Mouse (Mus musculus): Measurements from ENCODE around the gene Cuedc2. TPM values are rescaled to one million over a fixed set of nuclear protein-coding genes. Genes with fewer than 3 reads are reported as not detected.

The Cuedc2 gene
- polyA plus RNA-seq, 1 experiment from 2014 or later, result 260 TPM

DNA sequence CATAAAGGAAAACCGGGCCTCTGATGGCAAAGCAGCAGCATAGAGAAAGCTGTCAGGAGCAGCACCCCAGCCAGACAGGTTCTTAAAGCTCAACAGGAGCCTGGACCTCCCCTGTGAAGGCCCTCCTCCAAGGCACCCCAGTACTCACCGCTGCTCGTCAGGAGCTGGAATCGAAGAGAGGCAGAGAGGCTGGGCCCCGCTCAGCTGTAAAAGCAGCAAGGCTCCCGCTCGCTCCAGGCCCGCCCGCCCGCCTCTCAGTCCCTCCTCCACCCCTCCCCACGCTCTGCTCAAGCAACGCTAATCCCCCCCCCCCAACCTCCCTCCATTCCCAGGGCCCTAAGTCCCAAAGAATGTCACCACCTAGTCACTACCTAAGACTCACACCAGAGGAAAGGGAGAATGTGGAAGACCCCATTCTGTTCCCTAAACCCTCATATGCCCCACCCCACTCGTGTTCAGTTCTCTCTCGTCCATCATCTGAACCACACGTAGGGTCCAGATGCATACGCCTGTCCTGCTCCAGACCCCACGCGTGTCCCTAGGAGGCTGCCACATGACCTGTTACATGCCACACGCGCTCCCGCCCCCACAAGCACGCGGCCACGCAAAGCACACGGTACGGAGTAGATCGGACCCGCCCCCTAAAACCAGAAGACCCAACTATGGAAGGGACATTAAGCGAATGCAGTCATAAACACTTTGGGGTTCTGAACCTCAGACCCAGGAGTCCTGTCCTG lies 12.3 kb downstream of the Cuedc2 start:
- peak overlapping the region; percentile 100 for H3K4me2 ChIP-seq (replicated peaks; ENCODE audit: low read depth, low read length)
- no peaks in the 10 kb centered on the region for H3K9me3 ChIP-seq (ENCODE audit: control insufficient read depth, low read length)
- 4% methylated on average over 24 of the region's 29 CpGs for WGBS
- peaks cover 25% of the 10 kb centered on the region for H3K4me1 ChIP-seq (replicated peaks; ENCODE audit: control insufficient read depth, insufficient read depth, low read length)
- H3K27ac ChIP-seq (ENCODE audit: low read depth, low read length), result no peak overlapping the region
- peaks cover 25% of the 10 kb centered on the region for H3K27me3 ChIP-seq (ENCODE audit: control insufficient read depth, insufficient read depth, low read length)
- DNase-seq (ENCODE audit: low spot score), result no peak
- peaks cover 5% of the 10 kb centered on the region; the same call in 1 of the 2 replicates for H3K36me3 ChIP-seq (ENCODE audit: control insufficient read depth, insufficient read depth, low read length)
- H3K9ac ChIP-seq (ENCODE audit: low read depth, low read length), result peak overlapping the region; percentile 58; the same call in 1 of the 2 replicates
- ATAC-seq (ENCODE audit: low FRiP score), result no peak
- H3K4me3 ChIP-seq (ENCODE audit: low read depth, low read length), result peak overlapping the region; percentile 36

- Histone ChIP-seq H3K4me1 (replicated peaks; ENCODE audit: control insufficient read depth, insufficient read depth, low read length) (peaks cover 32% of the 10 kb centered on the region), H3K9me3 (ENCODE audit: control insufficient read depth, low read length) (no peaks in the 10 kb centered on the region), H3K36me3 (ENCODE audit: control insufficient read depth, insufficient read depth, low read length) (no peaks in the 10 kb centered on the region), H3K9ac (ENCODE audit: low read depth, low read length) (no peak overlapping the region), H3K4me3 (ENCODE audit: low read depth, low read length) (no peak overlapping the region), H3K27ac (ENCODE audit: low read depth, low read length) (no peak overlapping the region), H3K27me3 (ENCODE audit: control insufficient read depth, insufficient read depth, low read length) (peaks cover 32% of the 10 kb centered on the region), H3K4me2 (replicated peaks; ENCODE audit: low read depth, low read length) (no peak overlapping the region)
- no peak for ATAC-seq (ENCODE audit: low FRiP score)
- WGBS, result 82% methylated on average over 5 of the region's 5 CpGs
- DNase-seq (ENCODE audit: low spot score), result no peak
These were observed 13.6 kb downstream of the Cuedc2 start for GRCm38 (mm10) chr19:46324918-46325317.

- H3K4me2 ChIP-seq (replicated peaks; ENCODE audit: low read depth, low read length), result no peak overlapping the region
- no peak overlapping the region for H3K27ac ChIP-seq (ENCODE audit: low read depth, low read length)
- DNase-seq (ENCODE audit: low spot score) (no peak), ATAC-seq (ENCODE audit: low FRiP score) (no peak)
- H3K4me1 ChIP-seq (replicated peaks; ENCODE audit: control insufficient read depth, insufficient read depth, low read length), result peaks cover 31% of the 10 kb centered on the region
- H3K36me3 ChIP-seq (ENCODE audit: control insufficient read depth, insufficient read depth, low read length), result no peaks in the 10 kb centered on the region
- H3K4me3 ChIP-seq (ENCODE audit: low read depth, low read length), result no peak overlapping the region
- 74% methylated on average over 11 of the region's 11 CpGs for WGBS
- H3K27me3 ChIP-seq (ENCODE audit: control insufficient read depth, insufficient read depth, low read length), result peaks cover 37% of the 10 kb centered on the region
- H3K9me3 ChIP-seq (ENCODE audit: control insufficient read depth, low read length), result no peaks in the 10 kb centered on the region
- no peak overlapping the region for H3K9ac ChIP-seq (ENCODE audit: low read depth, low read length)
These were observed 14.1 kb downstream of the Cuedc2 start for GRCm38 (mm10) chr19:46324366-46324765.

DNA sequence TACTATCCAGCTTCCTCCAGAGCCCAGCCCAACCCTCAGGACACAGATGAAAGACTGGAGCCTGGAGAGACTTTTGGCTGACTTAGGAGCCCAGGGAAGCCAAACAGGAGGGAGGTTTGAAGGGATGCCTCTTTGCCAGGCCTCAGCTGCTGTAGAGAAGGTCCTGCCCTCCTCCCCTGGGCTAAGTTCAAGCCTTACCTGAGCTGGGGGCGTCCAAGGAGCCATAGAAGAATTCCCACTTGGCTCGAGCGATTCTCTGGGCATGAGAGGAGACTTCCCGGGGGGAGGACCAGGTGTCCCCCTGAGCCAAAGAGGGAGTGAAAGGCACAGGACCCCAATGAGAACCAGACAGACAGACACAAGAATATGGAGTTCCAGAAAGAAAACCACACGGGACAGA lies 14.8 kb downstream of the Cuedc2 start:
- H3K9ac ChIP-seq (ENCODE audit: low read depth, low read length), result no peak overlapping the region
- H3K4me3 ChIP-seq (ENCODE audit: low read depth, low read length), result no peak overlapping the region
- H3K27me3 ChIP-seq (ENCODE audit: control insufficient read depth, insufficient read depth, low read length), result peaks cover 44% of the 10 kb centered on the region
- ATAC-seq (ENCODE audit: low FRiP score) (no peak), DNase-seq (ENCODE audit: low spot score) (no peak)
- peaks cover 26% of the 10 kb centered on the region for H3K4me1 ChIP-seq (replicated peaks; ENCODE audit: control insufficient read depth, insufficient read depth, low read length)
- no peak overlapping the region for H3K4me2 ChIP-seq (replicated peaks; ENCODE audit: low read depth, low read length)
- H3K36me3 ChIP-seq (ENCODE audit: control insufficient read depth, insufficient read depth, low read length), result no peaks in the 10 kb centered on the region
- 78% methylated on average over 5 of the region's 5 CpGs for WGBS
- no peaks in the 10 kb centered on the region for H3K9me3 ChIP-seq (ENCODE audit: control insufficient read depth, low read length)
- no peak overlapping the region for H3K27ac ChIP-seq (ENCODE audit: low read depth, low read length)

DNA sequence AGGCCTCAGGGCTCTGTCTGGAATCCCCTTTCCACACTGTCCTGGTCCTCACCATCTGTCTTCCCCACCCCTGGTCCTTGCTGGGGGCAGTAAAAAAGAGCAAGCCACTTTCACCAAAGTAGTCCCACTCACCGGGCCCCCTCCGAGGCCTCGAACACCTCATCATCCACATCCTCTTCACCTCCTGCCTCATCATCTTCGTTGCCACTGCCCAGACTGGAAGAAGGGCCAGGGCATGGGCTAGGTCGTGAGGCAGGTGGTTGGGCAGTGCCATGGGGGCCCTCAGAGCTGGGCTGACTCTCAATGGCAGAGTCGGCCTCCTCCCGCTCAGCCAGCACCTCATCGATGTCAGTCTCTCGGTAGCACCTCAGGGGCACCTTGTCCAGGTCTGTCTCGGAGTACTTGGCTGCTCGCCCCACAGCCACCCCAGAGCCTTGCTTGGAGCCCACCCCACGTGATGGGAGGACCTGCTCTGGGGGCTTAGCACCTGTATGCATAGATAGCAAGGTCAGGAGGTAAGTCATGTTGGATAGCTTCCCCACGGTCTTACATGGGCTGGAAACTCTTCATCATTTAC lies 15.4 kb downstream of the Cuedc2 start:
- WGBS, result 81% methylated on average over 13 of the region's 13 CpGs
- H3K9ac ChIP-seq (ENCODE audit: low read depth, low read length), result no peak overlapping the region
- H3K4me3 ChIP-seq (ENCODE audit: low read depth, low read length), result no peak overlapping the region
- no peak for ATAC-seq (ENCODE audit: low FRiP score)
- H3K9me3 ChIP-seq (ENCODE audit: control insufficient read depth, low read length), result no peaks in the 10 kb centered on the region
- no peak overlapping the region for H3K4me2 ChIP-seq (replicated peaks; ENCODE audit: low read depth, low read length)
- H3K27me3 ChIP-seq (ENCODE audit: control insufficient read depth, insufficient read depth, low read length), result peaks cover 50% of the 10 kb centered on the region
- no peaks in the 10 kb centered on the region for H3K36me3 ChIP-seq (ENCODE audit: control insufficient read depth, insufficient read depth, low read length)
- H3K27ac ChIP-seq (ENCODE audit: low read depth, low read length), result no peak overlapping the region
- H3K4me1 ChIP-seq (replicated peaks; ENCODE audit: control insufficient read depth, insufficient read depth, low read length), result peaks cover 28% of the 10 kb centered on the region
- DNase-seq (ENCODE audit: low spot score), result no peak

DNA sequence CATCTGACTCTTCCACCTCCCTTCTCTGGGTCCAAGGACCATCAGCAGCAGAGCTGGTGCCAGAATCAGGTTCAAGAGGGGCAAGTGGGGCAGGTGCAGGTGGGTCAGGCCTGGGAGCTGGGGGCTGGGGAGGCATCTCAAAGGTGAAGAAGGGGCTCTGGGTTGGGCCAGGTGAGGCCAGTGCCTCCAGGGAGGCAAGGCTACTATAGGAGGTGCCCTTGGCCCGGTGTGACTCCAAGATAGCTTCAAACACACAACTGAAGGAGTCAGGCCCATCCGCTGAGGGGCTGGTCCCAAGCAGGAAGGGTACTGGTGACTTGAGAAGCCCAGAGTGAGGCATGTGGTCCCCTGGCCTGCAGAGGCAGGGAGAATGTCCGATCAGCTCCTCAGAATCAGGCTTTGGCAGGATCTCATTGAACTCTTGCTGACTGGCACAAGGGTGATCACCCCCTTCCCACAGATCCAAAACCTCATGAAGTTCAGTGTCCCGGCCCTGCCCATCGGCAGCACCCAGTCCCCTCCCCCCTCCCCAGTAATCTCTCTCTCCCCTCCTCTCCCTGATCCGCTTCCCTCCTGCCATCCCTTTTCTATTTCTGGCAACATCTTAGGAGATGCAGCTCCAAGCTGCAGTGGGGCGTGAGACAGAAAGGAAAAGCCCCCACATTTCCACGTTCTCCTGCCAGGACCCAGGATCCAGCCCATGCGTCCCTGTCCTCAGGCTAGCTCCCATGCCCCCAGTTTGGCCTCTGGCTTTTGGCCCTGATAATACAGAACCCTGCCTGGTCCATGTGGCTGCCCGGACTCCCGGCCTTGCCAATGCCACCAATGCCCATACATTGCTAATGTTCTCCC lies 16.1 kb downstream of the Cuedc2 start:
- H3K4me3 ChIP-seq (ENCODE audit: low read depth, low read length), result no peak overlapping the region
- 0 out of 2 replicates have a peak overlapping the region, but pooled peaks have one; percentile 1 for H3K9ac ChIP-seq (ENCODE audit: low read depth, low read length)
- no peaks in the 10 kb centered on the region for H3K36me3 ChIP-seq (ENCODE audit: control insufficient read depth, insufficient read depth, low read length)
- peak overlapping the region; percentile 22; the same call in 1 of the 2 replicates for H3K4me2 ChIP-seq (replicated peaks; ENCODE audit: low read depth, low read length)
- no peak for DNase-seq (ENCODE audit: low spot score)
- H3K27ac ChIP-seq (ENCODE audit: low read depth, low read length), result peak overlapping the region; percentile 49
- WGBS, result 60% methylated on average over 9 of the region's 11 CpGs
- no peaks in the 10 kb centered on the region for H3K9me3 ChIP-seq (ENCODE audit: control insufficient read depth, low read length)
- ATAC-seq (ENCODE audit: low FRiP score), result no peak
- H3K4me1 ChIP-seq (replicated peaks; ENCODE audit: control insufficient read depth, insufficient read depth, low read length), result peaks cover 24% of the 10 kb centered on the region
- peaks cover 57% of the 10 kb centered on the region for H3K27me3 ChIP-seq (ENCODE audit: control insufficient read depth, insufficient read depth, low read length)

DNA sequence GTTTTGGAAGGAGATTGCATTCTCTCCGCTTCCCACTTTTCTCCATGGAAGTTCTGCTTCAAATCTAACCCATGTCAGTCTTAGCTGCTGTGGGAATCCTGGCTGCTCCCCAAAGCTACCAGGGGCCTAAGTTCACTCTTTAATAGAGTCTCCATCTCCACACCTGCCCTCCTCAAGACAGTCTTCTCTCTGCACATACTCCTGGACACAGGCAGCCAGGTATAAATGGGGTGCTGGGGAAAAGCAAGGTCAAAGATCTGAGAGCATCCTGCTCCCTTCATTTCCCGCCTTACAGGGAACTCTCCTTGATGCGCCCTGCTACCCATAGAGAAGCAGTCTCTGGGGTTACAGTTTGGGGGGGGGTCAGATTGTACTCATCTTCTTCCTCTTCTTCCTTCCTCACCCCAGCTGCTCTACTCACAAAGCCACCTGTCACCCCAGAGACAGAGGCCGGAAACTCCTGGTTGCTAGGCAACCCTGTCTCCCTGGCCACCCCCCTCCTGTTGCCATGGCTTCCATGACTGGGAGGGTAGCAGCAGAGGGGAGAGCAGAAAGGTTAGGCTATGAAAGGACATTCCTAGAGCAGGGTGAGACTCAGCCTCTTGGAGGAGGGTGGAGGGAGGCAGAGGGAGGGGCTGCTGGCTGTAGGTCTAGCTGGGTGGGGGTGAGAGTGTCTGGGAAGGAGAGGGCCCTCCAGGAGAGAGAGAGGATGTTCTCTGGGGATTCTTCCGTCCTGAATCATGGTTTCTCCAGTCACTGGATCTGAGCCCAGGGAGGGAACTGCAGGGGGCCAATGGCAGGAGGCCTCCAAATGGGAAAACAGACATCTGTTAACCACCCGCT lies 17.2 kb downstream of the Cuedc2 start:
- ATAC-seq (ENCODE audit: low FRiP score), result peak; percentile 82
- 27% methylated on average over 6 of the region's 6 CpGs for WGBS
- H3K27ac ChIP-seq (ENCODE audit: low read depth, low read length), result peak overlapping the region; percentile 49

More for the DNA sequence above, 17.2 kb downstream of the Cuedc2 start:
- Histone ChIP-seq H3K9ac (ENCODE audit: low read depth, low read length) (0 out of 2 replicates have a peak overlapping the region, but pooled peaks have one; percentile 23), H3K4me3 (ENCODE audit: low read depth, low read length) (no peak overlapping the region), H3K36me3 (ENCODE audit: control insufficient read depth, insufficient read depth, low read length) (no peaks in the 10 kb centered on the region), H3K4me2 (replicated peaks; ENCODE audit: low read depth, low read length) (peak overlapping the region; percentile 22), H3K4me1 (replicated peaks; ENCODE audit: control insufficient read depth, insufficient read depth, low read length) (peaks cover 23% of the 10 kb centered on the region), H3K27me3 (ENCODE audit: control insufficient read depth, insufficient read depth, low read length) (peaks cover 68% of the 10 kb centered on the region), H3K9me3 (ENCODE audit: control insufficient read depth, low read length) (no peaks in the 10 kb centered on the region)
- DNase-seq (ENCODE audit: low spot score), result peak; percentile 85

Measured in hindbrain, embryonic 11.5 days (tissue).